Mouse (Mus musculus) myocyte (in vitro differentiated cells): ENCODE data around the gene Pbx1. TPM values are rescaled to one million over a fixed set of nuclear protein-coding genes. Genes with fewer than 3 reads are reported as not detected.
A peak's percentile ranks its signal among the peaks of the same experiment; 100 is the strongest.

Experiments used
- H3K27me3 ChIP-seq: one replicate; pipeline ENCODE4 v1.6.1; 2011; ENCODE audit not compliant: control insufficient read depth, insufficient read depth, insufficient read length
- H3K36me3 ChIP-seq: one replicate; pipeline ENCODE4 v1.6.1; 2011; ENCODE audit not compliant: control insufficient read depth, insufficient read depth
- H3K4me2 ChIP-seq: one replicate; pipeline ENCODE4 v1.6.1; 2011; ENCODE audit warnings: low read depth, control low read depth
- H3K4me3 ChIP-seq: one replicate; pipeline ENCODE4 v1.5.1; 2011; ENCODE audit warnings: mild to moderate bottlenecking, control low read depth, moderate library complexity
- H3K79me2 ChIP-seq: one replicate; pipeline ENCODE4 v1.6.1; 2011; ENCODE audit not compliant: control insufficient read depth, insufficient read depth
- H3ac ChIP-seq: one replicate; pipeline ENCODE4 v1.6.1; 2011; ENCODE audit not compliant: control insufficient read depth, insufficient read length
- CEBPB ChIP-seq: IDR thresholded peaks from 2 replicates; pipeline ENCODE4 v1.6.1; 2011; ENCODE audit warnings: mild to moderate bottlenecking, moderate library complexity; ENCODE audit not compliant: poor library complexity, insufficient read depth, severe bottlenecking
- E2F4 ChIP-seq: IDR thresholded peaks from one replicate; pipeline ENCODE4 v1.6.1; 2011; ENCODE audit warnings: mild to moderate bottlenecking, control low read depth, moderate library complexity; ENCODE audit not compliant: insufficient read depth
- MAX ChIP-seq: IDR thresholded peaks from one replicate; pipeline ENCODE4 v1.6.1; 2011; ENCODE audit warnings: low read depth, mild to moderate bottlenecking, control low read depth
- MYOD1 ChIP-seq, 3 experiments: IDR thresholded peaks; one replicate each; pipeline ENCODE4 v1.6.1; 2011; ENCODE audit warnings: control low read depth in 2 of 3, low read depth in 2 of 3, mild to moderate bottlenecking in 2 of 3, moderate library complexity in 1 of 3; ENCODE audit not compliant: insufficient read length in 2 of 3, control insufficient read depth in 1 of 3
- MYOG ChIP-seq, 3 experiments: IDR thresholded peaks; one replicate each; pipeline ENCODE4 v1.6.1; 2011; ENCODE audit warnings: control low read depth in 2 of 3, low read depth in 2 of 3, mild to moderate bottlenecking in 2 of 3; ENCODE audit not compliant: insufficient read length in 2 of 3, control insufficient read depth in 1 of 3, insufficient read depth in 1 of 3
- POLR2A ChIP-seq: IDR thresholded peaks from one replicate; pipeline ENCODE4 v1.6.1; 2011; ENCODE audit warnings: low read depth, mild to moderate bottlenecking, control low read depth, moderate library complexity; ENCODE audit not compliant: insufficient read length
- POLR2AphosphoS2 ChIP-seq: IDR thresholded peaks from one replicate; pipeline ENCODE4 v1.6.1; 2011; ENCODE audit warnings: low read depth, control low read depth; ENCODE audit not compliant: insufficient read length
- REST ChIP-seq: IDR thresholded peaks from one replicate; pipeline ENCODE4 v1.6.1; 2011; ENCODE audit warnings: mild to moderate bottlenecking, control low read depth, moderate library complexity; ENCODE audit not compliant: insufficient read depth, insufficient read length
- SRF ChIP-seq: IDR thresholded peaks from one replicate; pipeline ENCODE4 v1.6.1; 2011; ENCODE audit warnings: low read depth; ENCODE audit not compliant: control insufficient read depth, insufficient read length
- TCF12 ChIP-seq: IDR thresholded peaks from one replicate; pipeline ENCODE4 v1.6.1; 2011; ENCODE audit warnings: mild to moderate bottlenecking, control low read depth; ENCODE audit not compliant: poor library complexity, insufficient read depth, severe bottlenecking
- TCF3 ChIP-seq: IDR thresholded peaks from one replicate; pipeline ENCODE4 v1.6.1; 2011; ENCODE audit warnings: low read depth, control low read depth; ENCODE audit not compliant: insufficient read length
- USF1 ChIP-seq: IDR thresholded peaks from one replicate; pipeline ENCODE4 v1.6.1; 2011; ENCODE audit warnings: low read depth, mild to moderate bottlenecking, control low read depth, moderate library complexity
- polyA plus RNA-seq: library from polyadenylated mRNA; unstranded; fragments of >200 nt; fragmentation: generic; extraction: Trizol; gene quantifications from one replicate; pipeline ENCODE4 v1.2.1, GENCODE M21; 2012; ENCODE audit warnings: missing spikeins

The Pbx1 gene
- polyA plus RNA-seq, 1 experiment, result 11.4 TPM

GRCm38 (mm10) chr1:168394535-168394934 lies 37.5 kb downstream of the Pbx1 start:
- Histone ChIP-seq H3K4me3 (no peak overlapping the region), H3K79me2 (peaks cover 13% of the 10 kb centered on the region), H3K27me3 (no peaks in the 10 kb centered on the region), H3K36me3 (peaks cover 8% of the 10 kb centered on the region), H3K4me2 (no peak overlapping the region), H3ac (no peak overlapping the region)
- no peak for TF ChIP-seq TCF3
- TF ChIP-seq MYOG (IDR thresholded peaks at IDR 0.05; ENCODE audit: control insufficient read depth in 1 of 3, insufficient read depth in 1 of 3, insufficient read length in 2 of 3, low read depth in 2 of 3), result no peak
- TF ChIP-seq TCF12, result no peak
- no peak for TF ChIP-seq REST
- no peak for TF ChIP-seq POLR2A
- no peak for TF ChIP-seq MYOD1 (IDR thresholded peaks at IDR 0.05; ENCODE audit: control insufficient read depth in 1 of 3, insufficient read length in 2 of 3, low read depth in 2 of 3)
- no peak for TF ChIP-seq CEBPB
- TF ChIP-seq USF1, result no peak
- no peak for TF ChIP-seq MAX
- TF ChIP-seq E2F4, result no peak
- no peak for TF ChIP-seq POLR2AphosphoS2
- TF ChIP-seq SRF, result no peak

GRCm38 (mm10) chr1:168393456-168393855 lies 38.6 kb downstream of the Pbx1 start:
- no peak for TF ChIP-seq SRF
- no peak for TF ChIP-seq USF1
- TF ChIP-seq POLR2A, result no peak
- no peak for TF ChIP-seq MYOD1 (IDR thresholded peaks at IDR 0.05; ENCODE audit: control insufficient read depth in 1 of 3, insufficient read length in 2 of 3, low read depth in 2 of 3)
- no peak for TF ChIP-seq E2F4
- no peak for TF ChIP-seq MAX
- TF ChIP-seq REST, result no peak
- no peak for TF ChIP-seq POLR2AphosphoS2
- no peak for TF ChIP-seq TCF3
- no peak for TF ChIP-seq TCF12
- no peak for TF ChIP-seq CEBPB
- TF ChIP-seq MYOG (IDR thresholded peaks at IDR 0.05; ENCODE audit: control insufficient read depth in 1 of 3, insufficient read depth in 1 of 3, insufficient read length in 2 of 3, low read depth in 2 of 3), result no peak
- Histone ChIP-seq H3K79me2 (peaks cover 19% of the 10 kb centered on the region), H3K36me3 (peaks cover 3% of the 10 kb centered on the region), H3K4me3 (no peak overlapping the region), H3ac (no peak overlapping the region), H3K27me3 (no peaks in the 10 kb centered on the region), H3K4me2 (no peak overlapping the region)

GRCm38 (mm10) chr1:168392500-168392853 lies 39.6 kb downstream of the Pbx1 start:
- H3K4me3 ChIP-seq, result peak overlapping the region; percentile 7
- no peak for TF ChIP-seq REST

GRCm38 (mm10) chr1:168391617-168392499 lies 40.2 kb downstream of the Pbx1 start:
- H3ac ChIP-seq, result no peak overlapping the region
- H3K4me3 ChIP-seq, result peak overlapping the region; percentile 7
- peaks cover 23% of the 10 kb centered on the region for H3K79me2 ChIP-seq
- H3K27me3 ChIP-seq, result no peaks in the 10 kb centered on the region
- peak overlapping the region; percentile 70 for H3K4me2 ChIP-seq
- peaks cover 3% of the 10 kb centered on the region for H3K36me3 ChIP-seq
- TF ChIP-seq CEBPB (no peak), POLR2AphosphoS2 (no peak), POLR2A (no peak), USF1 (no peak), MYOG (IDR thresholded peaks at IDR 0.05; ENCODE audit: control insufficient read depth in 1 of 3, insufficient read depth in 1 of 3, insufficient read length in 2 of 3, low read depth in 2 of 3) (no peak), TCF3 (no peak), E2F4 (no peak), REST (no peak), MAX (no peak)

More at GRCm38 (mm10) chr1:168392500-168392853, 39.6 kb downstream of the Pbx1 start:
- H3K36me3 ChIP-seq, result peaks cover 3% of the 10 kb centered on the region
- H3ac ChIP-seq, result no peak overlapping the region
- H3K27me3 ChIP-seq, result no peaks in the 10 kb centered on the region
- peak overlapping the region; percentile 70 for H3K4me2 ChIP-seq
- peaks cover 23% of the 10 kb centered on the region for H3K79me2 ChIP-seq

GRCm38 (mm10) chr1:168390748-168391147 lies 41.3 kb downstream of the Pbx1 start:
- H3K4me2 ChIP-seq, result peak overlapping the region; percentile 70
- TF ChIP-seq POLR2A (no peak), SRF (no peak)

More at GRCm38 (mm10) chr1:168390748-168391147, 41.3 kb downstream of the Pbx1 start:
- Histone ChIP-seq H3K27me3 (no peaks in the 10 kb centered on the region), H3ac (no peak overlapping the region), H3K36me3 (peaks cover 3% of the 10 kb centered on the region), H3K4me3 (no peak overlapping the region), H3K79me2 (peaks cover 23% of the 10 kb centered on the region)
